Mouse (Mus musculus): ENCODE data around the gene Gale.

GRCm38 (mm10) chr4:135946278-135946658 is 17.3 kb upstream of the Gale start, which contains the start of gene Hmgcl:
- TF ChIP-seq POLR2A (IDR thresholded peaks at IDR 0.05; ENCODE audit: insufficient read length, low read depth) = peak; percentile 93
- peak; percentile 92 for TF ChIP-seq POLR2AphosphoS2 (IDR thresholded peaks at IDR 0.05; ENCODE audit: insufficient read length, low read depth)
- TF ChIP-seq TCF12 (IDR thresholded peaks at IDR 0.05; ENCODE audit: insufficient read depth, poor library complexity, severe bottlenecking) = no peak
- TF ChIP-seq MAX (IDR thresholded peaks at IDR 0.05; ENCODE audit: low read depth) = no peak
- peak; percentile 94 for TF ChIP-seq USF1 (IDR thresholded peaks at IDR 0.05; ENCODE audit: low read depth)

Data from myocyte (in vitro differentiated cells).